Mouse (Mus musculus): Measurements from ENCODE around the gene Tedc1. TPM values are rescaled to one million over a fixed set of nuclear protein-coding genes. Genes with fewer than 3 reads are reported as not detected.
A peak's percentile ranks its signal among the peaks of the same experiment; 100 is the strongest.

Tedc1 gene
- total RNA-seq, 2 experiments from 2014 or later: 1.3 to 1.4 TPM

- Histone ChIP-seq H3K27ac (no peak overlapping the region), H3K4me3 (no peak overlapping the region)
- peak in 1 of 2 experiments; percentile 2 for DNase-seq (ENCODE audit: low spot score in 2 of 2)
- TF ChIP-seq CTCF (conservative IDR thresholded peaks at IDR 0.05): no peak
These were observed 47.3 kb downstream of the Tedc1 start for GRCm38 (mm10) chr12:113203522-113203921.

DNA sequence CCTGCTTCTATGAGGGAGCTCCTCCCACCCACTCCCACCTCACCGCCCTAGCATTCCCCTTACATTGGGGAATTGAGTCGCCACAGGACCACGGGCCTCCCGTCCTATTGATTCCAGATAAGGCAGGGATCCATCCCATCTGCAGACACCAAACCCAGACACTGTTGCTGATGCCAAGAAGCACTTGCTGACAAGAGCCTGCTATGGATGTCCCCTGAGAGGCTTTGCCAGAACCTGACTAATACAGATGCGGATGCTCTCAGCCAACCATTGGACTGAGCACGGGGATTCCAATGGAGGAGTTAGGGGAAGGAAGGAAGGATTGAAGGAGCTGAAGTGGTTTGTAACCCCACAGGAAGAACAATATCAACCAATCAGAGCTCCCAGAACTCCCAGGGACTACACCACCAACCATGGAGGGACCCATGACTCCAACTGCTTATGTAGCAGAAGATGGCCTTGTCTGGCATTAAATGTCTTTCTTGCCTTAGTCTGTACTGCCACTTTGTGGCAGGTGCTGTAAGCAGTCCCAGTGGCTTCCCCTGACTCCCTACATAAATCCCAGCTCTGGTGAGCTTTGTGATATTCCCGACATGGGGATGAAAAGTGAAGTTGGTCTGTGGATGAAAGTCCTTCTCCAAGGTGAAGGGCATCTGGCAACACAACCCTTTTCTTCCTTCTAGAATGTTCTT lies 49.2 kb downstream of the Tedc1 start:
- DNase-seq (ENCODE audit: low spot score in 2 of 2): peak in 1 of 2 experiments; percentile 8
- Histone ChIP-seq H3K4me3 (no peak overlapping the region), H3K27ac (no peak overlapping the region)
- TF ChIP-seq CTCF (conservative IDR thresholded peaks at IDR 0.05): peak; percentile 62

- Histone ChIP-seq H3K27ac (no peak overlapping the region), H3K4me3 (no peak overlapping the region)
- DNase-seq (ENCODE audit: low spot score in 2 of 2): peak in 1 of 2 experiments; percentile 2
- TF ChIP-seq CTCF (conservative IDR thresholded peaks at IDR 0.05): no peak
These were observed 51.5 kb downstream of the Tedc1 start for GRCm38 (mm10) chr12:113207737-113208136.

DNA sequence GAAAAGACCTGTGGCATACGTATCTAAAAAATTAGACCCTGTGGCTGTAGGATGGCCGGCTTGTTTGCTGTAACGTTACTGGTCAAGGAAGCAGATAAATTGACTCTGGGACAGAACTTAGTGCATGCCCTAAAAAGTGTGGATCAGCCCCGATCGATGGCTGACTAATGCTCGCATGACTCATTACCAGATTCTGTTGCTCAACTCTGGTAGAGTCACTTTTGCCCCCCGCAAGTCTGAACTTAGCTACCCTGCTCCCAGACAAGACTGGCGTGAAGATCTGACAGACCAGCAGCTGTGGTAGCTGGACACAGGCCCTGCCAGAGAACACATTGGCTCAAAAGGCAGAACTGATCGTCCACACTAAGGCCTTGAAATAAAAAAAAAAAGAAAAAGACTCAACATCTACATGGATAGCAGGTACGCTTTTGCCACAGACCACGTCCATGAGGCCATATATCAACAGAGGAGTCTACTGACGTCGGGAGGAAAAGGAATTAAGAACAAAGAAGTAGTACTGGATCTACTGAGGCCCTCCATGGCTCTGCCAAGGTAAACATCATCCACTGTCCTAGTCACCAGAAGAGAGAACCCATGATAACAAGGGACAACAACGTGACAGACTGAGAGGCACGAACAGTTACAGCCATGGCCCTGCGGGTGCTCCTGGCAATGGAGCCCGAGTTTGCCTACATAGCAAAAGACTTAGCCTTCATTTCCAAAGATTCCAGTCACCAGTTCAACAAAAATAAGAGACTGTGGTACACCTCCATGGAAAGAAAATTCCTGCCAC lies 54.6 kb downstream of the Tedc1 start:
- no peak overlapping the region for H3K4me3 ChIP-seq

DNA sequence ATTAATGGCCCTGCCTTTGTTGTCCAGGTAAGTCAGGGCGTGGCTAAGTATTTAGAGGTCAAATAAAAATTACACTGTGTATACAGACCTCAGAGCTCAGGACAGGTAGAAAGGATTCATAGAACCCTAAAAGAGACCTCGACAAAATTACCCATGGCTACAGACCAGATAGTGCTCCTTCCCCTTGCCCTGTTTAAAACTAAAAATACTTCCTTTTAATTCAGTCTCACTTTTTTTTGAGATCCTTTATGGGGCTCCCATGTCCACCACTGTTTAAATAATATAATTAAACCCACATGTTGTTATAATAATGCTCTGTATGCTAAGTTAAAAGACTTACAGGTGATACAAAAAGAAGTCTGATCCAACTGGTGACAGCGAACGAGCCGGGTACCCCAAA lies 55.6 kb downstream of the Tedc1 start:
- Histone ChIP-seq H3K27ac (no peak overlapping the region), H3K4me3 (no peak overlapping the region)
- no peak for DNase-seq (ENCODE audit: low spot score in 2 of 2)
- no peak for TF ChIP-seq CTCF (conservative IDR thresholded peaks at IDR 0.05)

More for the DNA sequence above, 54.6 kb downstream of the Tedc1 start:
- no peak for DNase-seq (ENCODE audit: low spot score in 2 of 2)
- no peak overlapping the region for H3K27ac ChIP-seq
- TF ChIP-seq CTCF (conservative IDR thresholded peaks at IDR 0.05): no peak

- Histone ChIP-seq H3K27ac (no peak overlapping the region), H3K4me3 (no peak overlapping the region)
- DNase-seq (ENCODE audit: low spot score in 2 of 2): no peak
- no peak for TF ChIP-seq CTCF (conservative IDR thresholded peaks at IDR 0.05)
These were observed 56.2 kb downstream of the Tedc1 start for GRCm38 (mm10) chr12:113212326-113212924.

DNA sequence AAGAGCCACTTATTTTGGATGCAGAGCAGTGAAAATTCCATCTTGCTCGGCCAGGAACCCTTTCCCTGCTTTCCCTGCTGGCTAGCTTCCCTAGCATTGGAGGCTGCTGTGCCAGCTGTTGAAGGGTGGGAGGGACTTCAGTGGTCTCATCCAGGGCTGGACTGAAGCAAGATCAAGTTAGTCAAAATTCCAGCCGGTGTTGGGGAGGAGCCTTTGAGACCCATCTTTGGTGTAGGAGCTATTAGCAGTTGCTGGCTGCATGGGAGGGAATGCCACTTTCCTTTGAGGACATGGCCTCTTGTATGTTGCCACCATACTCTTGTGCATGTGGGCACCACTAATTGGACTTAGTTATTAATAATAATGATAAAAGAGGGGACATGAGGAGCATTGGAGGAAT lies 57.0 kb downstream of the Tedc1 start:
- Histone ChIP-seq H3K4me3 (no peak overlapping the region), H3K27ac (no peak overlapping the region)
- TF ChIP-seq CTCF (conservative IDR thresholded peaks at IDR 0.05): no peak
- no peak for DNase-seq (ENCODE audit: low spot score in 2 of 2)

- TF ChIP-seq CTCF (conservative IDR thresholded peaks at IDR 0.05): no peak
- H3K27ac ChIP-seq: no peak overlapping the region
- no peak overlapping the region for H3K4me3 ChIP-seq
- DNase-seq (ENCODE audit: low spot score in 2 of 2): no peak
These were observed 58.0 kb downstream of the Tedc1 start for GRCm38 (mm10) chr12:113214072-113214808.

- TF ChIP-seq CTCF (conservative IDR thresholded peaks at IDR 0.05): no peak
- Histone ChIP-seq H3K4me3 (no peak overlapping the region), H3K27ac (no peak overlapping the region)
- no peak for DNase-seq (ENCODE audit: low spot score in 2 of 2)
These were observed 58.9 kb downstream of the Tedc1 start for GRCm38 (mm10) chr12:113214972-113215666.

Other genes with a start within 250 kb of the Tedc1 start
- 10 to 100 TPM; 44.1 to 52.1 TPM for gene Jag2, start 226.6 kb upstream of the Tedc1 start, total RNA-seq (2021)
- 10 to 100 TPM in 1 of 2 experiments, 1 to 10 TPM in 1; 9.8 to 10.1 TPM for gene Nudt14, start 214.3 kb upstream of the Tedc1 start, total RNA-seq (2021)
- 10 to 100 TPM; 55.8 to 55.9 TPM for gene Btbd6, start 179.9 kb upstream of the Tedc1 start, total RNA-seq (2021)
- gene Brf1, start 155.7 kb upstream of the Tedc1 start, total RNA-seq (2021): 10 to 100 TPM; 55.6 to 57.4 TPM
- 10 to 100 TPM; 79.6 to 81.8 TPM for gene Pacs2, start 141.9 kb upstream of the Tedc1 start, total RNA-seq (2021)
- 1 to 10 TPM in 1 of 2 experiments, under 1 TPM in 1; 0.81 to 2.1 TPM for gene Tex22, start 81.9 kb upstream of the Tedc1 start, total RNA-seq (2021)
- 10 to 100 TPM; 76.0 to 76.9 TPM for gene Mta1, start 58.1 kb upstream of the Tedc1 start, total RNA-seq (2021)
- gene Crip2, start 16.2 kb upstream of the Tedc1 start, total RNA-seq (2021): 10 to 100 TPM; 90.3 to 99.5 TPM
- 10 to 100 TPM; 11.9 to 12.9 TPM for gene Crip1, start 10.1 kb upstream of the Tedc1 start, total RNA-seq (2021)
- gene Tmem121, start 29.5 kb downstream of the Tedc1 start, total RNA-seq (2021): 10 to 100 TPM; 19.7 to 20.7 TPM

Data from layer of hippocampus, adult 2 months (tissue).